Comparison of ENCODE assay signal across 12 mouse cellular contexts in the genomic region with DNA sequence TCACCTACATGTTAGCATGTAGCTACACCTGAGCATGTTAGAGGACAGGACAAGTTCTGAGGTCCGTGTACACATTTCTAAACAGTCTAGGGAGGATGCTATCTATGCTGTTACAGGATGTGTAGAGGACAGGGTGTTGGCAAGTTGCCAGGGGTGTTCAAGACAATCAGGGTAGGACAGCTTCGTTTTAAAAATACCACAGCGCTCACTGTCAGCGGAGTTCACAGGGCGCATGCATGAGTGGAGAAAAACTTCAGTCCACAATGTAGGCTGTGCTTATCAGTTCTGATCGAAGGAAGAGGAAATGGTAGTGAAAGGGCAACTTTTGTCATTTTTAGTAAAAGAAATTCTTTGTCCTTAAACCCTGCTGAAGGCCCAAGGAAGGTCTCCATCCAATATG.
DNase-seq lines count a peak whose midpoint lies in the region; ATAC-seq and TF ChIP-seq lines count a peak whose summit lies in the region.
"Had no signal": no experiment of that assay in that cellular context is flagged by ENCODE, and none has a peak within 500 bp of the region (broad histone marks: within the 10 kb centered on the region; RNA-seq: fewer than 3 reads in every experiment).

No protein-coding gene starts in this region.

- H3K4me1 ChIP-seq in heart, embryonic 10.5 days = peaks cover 26% of the 10 kb centered on the region
- H3K4me1 ChIP-seq in heart, postnatal 0 days (ENCODE audit: control insufficient read depth, insufficient read depth) = peaks cover 17% of the 10 kb centered on the region
- no peaks in the 10 kb centered on the region for H3K4me1 ChIP-seq in forebrain, embryonic 11.5 days (replicated peaks; ENCODE audit: control insufficient read depth, insufficient read depth, low read length)

- H3K4me3 ChIP-seq in heart, embryonic 10.5 days = no peak overlapping the region
- H3K4me3 ChIP-seq in heart, postnatal 0 days (ENCODE audit: low read depth, low read length) = no peak overlapping the region
- no peak overlapping the region for H3K4me3 ChIP-seq in forebrain, embryonic 11.5 days (ENCODE audit: low read depth, low read length)
- H3K4me3 ChIP-seq: limb, embryonic 15.5 days; myocyte had no signal

- 24% methylated on average over 6 of the region's 6 CpGs for WGBS in heart, embryonic 10.5 days
- 14% methylated on average over 6 of the region's 6 CpGs for WGBS in heart, postnatal 0 days
- 88% methylated on average over 6 of the region's 6 CpGs for WGBS in forebrain, embryonic 11.5 days

- intact Hi-C loops in heart, postnatal 10 days (cut with DNase I) = no loop called here

- peaks cover 34% of the 10 kb centered on the region for H3K36me3 ChIP-seq in heart, embryonic 10.5 days
- H3K36me3 ChIP-seq in heart, postnatal 0 days (replicated peaks; ENCODE audit: control insufficient read depth, insufficient read depth, low read length) = peaks cover 57% of the 10 kb centered on the region
- H3K36me3 ChIP-seq in forebrain, embryonic 11.5 days (ENCODE audit: control insufficient read depth, insufficient read depth, low read length) = no peaks in the 10 kb centered on the region

- no peaks in the 10 kb centered on the region for H3K27me3 ChIP-seq in heart, embryonic 10.5 days (ENCODE audit: insufficient read depth, poor library complexity, severe bottlenecking)
- no peaks in the 10 kb centered on the region for H3K27me3 ChIP-seq in heart, postnatal 0 days (ENCODE audit: control insufficient read depth, insufficient read depth, low read length)
- H3K27me3 ChIP-seq in forebrain, embryonic 11.5 days (ENCODE audit: control insufficient read depth, insufficient read depth, low read length) = no peaks in the 10 kb centered on the region
- H3K27me3 ChIP-seq: CH12.LX; limb, embryonic 15.5 days had no signal

- DNase-seq in heart, embryonic 10.5 days (ENCODE audit: low spot score) = peak; percentile 75
- no peak for DNase-seq in heart, postnatal 10 days
- no peak for DNase-seq in heart, postnatal 0 days (ENCODE audit: low spot score)
- no peak for DNase-seq in embryo, embryonic 10 days (ENCODE audit: low spot score)
- DNase-seq in forebrain, embryonic 11.5 days (ENCODE audit: low spot score) = no peak
- no peak for DNase-seq in left cerebral cortex, adult 8-10 months (ENCODE audit: low spot score in 2 of 2)
- DNase-seq: adrenal gland, postnatal 25 days had no signal

- no peak overlapping the region for H3K9ac ChIP-seq in heart, postnatal 0 days (replicated peaks; ENCODE audit: low read depth, low read length)
- no peak overlapping the region for H3K9ac ChIP-seq in forebrain, embryonic 11.5 days (ENCODE audit: low read length)
- H3K9ac ChIP-seq: limb, embryonic 15.5 days had no signal

- TF ChIP-seq EP300 in heart, postnatal 0 days (IDR thresholded peaks at IDR 0.05; ENCODE audit: low read depth) = no peak

- H3K4me2 ChIP-seq in heart, postnatal 0 days (ENCODE audit: low read depth, low read length) = no peak overlapping the region
- no peak overlapping the region for H3K4me2 ChIP-seq in forebrain, embryonic 11.5 days (ENCODE audit: low read depth, low read length, severe bottlenecking)
- H3K4me2 ChIP-seq: limb, embryonic 15.5 days had no signal

- H3K9me3 ChIP-seq in heart, embryonic 10.5 days = no peaks in the 10 kb centered on the region
- H3K9me3 ChIP-seq in heart, postnatal 0 days (replicated peaks; ENCODE audit: control insufficient read depth, low read length) = no peaks in the 10 kb centered on the region
- H3K9me3 ChIP-seq in forebrain, embryonic 11.5 days (ENCODE audit: control insufficient read depth, low read length) = no peaks in the 10 kb centered on the region
- H3K9me3 ChIP-seq: limb, embryonic 15.5 days had no signal

- peak; percentile 88 for ATAC-seq in CD4-positive, CD25-positive, alpha-beta regulatory T cell, adult 4 months
- peak; percentile 32; the same call in 1 of the 2 replicates for ATAC-seq in heart, postnatal 0 days (ENCODE audit: insufficient read depth, low read depth)
- peak; percentile 48; the same call in 1 of the 2 replicates for ATAC-seq in neutrophil, adult 5-6 weeks (ENCODE audit: extremely low read depth, insufficient number of reproducible peaks, low FRiP score, poor library complexity, severe bottlenecking)
- no peak for ATAC-seq in forebrain, embryonic 11.5 days (replicated peaks; ENCODE audit: low FRiP score)

- H3K27ac ChIP-seq in heart, embryonic 10.5 days = no peak overlapping the region
- H3K27ac ChIP-seq in heart, postnatal 0 days (ENCODE audit: low read depth) = no peak overlapping the region
- H3K27ac ChIP-seq in forebrain, embryonic 11.5 days (ENCODE audit: low read depth, low read length) = no peak overlapping the region
- H3K27ac ChIP-seq: limb, embryonic 15.5 days had no signal

- TF ChIP-seq CTCF in heart, postnatal 0 days (IDR thresholded peaks at IDR 0.05; ENCODE audit: low read depth) = no peak
